Mouse (Mus musculus): ENCODE data around the gene Arhgef17. TPM values are rescaled to one million over a fixed set of nuclear protein-coding genes. Genes with fewer than 3 reads are reported as not detected.
A peak's percentile ranks its signal among the peaks of the same experiment; 100 is the strongest.

The Arhgef17 gene
- polyA plus RNA-seq, 1 experiment from 2014 or later, result 11.0 TPM

DNA sequence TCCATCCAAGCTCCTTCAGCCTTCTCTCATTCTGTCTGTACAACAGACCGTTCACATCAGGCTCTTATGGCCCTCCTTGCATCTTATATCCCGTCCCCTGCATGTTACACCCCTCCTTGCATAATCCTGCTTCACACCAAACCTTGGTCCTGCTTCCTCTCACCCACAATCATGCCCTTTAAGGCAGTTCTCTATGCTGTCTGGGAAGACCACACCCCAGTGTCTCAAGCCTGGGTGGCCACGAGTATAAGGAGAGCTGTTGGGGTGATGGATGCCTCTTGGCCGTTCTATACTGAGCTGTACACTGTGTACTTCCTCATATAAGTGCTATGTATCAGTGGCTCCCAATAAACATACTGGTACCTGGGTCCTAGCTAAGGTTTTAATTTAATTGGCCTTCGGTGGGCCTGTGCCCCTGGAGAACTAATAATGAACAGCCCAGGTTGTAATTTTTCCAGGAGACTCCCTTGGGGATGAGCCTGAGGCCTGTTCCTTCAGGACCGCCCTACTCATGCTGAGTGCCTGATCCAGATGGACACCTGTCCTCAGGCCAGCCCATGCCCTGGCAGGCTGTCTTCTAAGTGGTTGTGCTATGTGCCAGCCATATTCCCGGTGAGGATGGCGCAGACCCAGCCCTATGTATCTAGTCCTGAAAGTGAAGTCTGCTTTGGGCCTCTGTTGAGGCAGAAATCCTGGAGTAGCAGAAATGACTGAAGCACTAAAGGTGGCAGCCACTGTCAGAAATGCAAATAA is 61.9 kb downstream of the Arhgef17 start:
- H3K9ac ChIP-seq, result no peak overlapping the region
- H3K4me2 ChIP-seq (replicated peaks), result no peak overlapping the region
- WGBS, result 87% methylated on average over 8 of the region's 8 CpGs
- no peaks in the 10 kb centered on the region for H3K4me1 ChIP-seq
- no peak for ATAC-seq (ENCODE audit: insufficient number of reproducible peaks, insufficient read depth, low FRiP score, low TSS enrichment)
- no peaks in the 10 kb centered on the region for H3K9me3 ChIP-seq
- peaks cover 37% of the 10 kb centered on the region for H3K36me3 ChIP-seq
- H3K27ac ChIP-seq, result no peak overlapping the region
- H3K4me3 ChIP-seq, result no peak overlapping the region
- no peaks in the 10 kb centered on the region for H3K27me3 ChIP-seq

DNA sequence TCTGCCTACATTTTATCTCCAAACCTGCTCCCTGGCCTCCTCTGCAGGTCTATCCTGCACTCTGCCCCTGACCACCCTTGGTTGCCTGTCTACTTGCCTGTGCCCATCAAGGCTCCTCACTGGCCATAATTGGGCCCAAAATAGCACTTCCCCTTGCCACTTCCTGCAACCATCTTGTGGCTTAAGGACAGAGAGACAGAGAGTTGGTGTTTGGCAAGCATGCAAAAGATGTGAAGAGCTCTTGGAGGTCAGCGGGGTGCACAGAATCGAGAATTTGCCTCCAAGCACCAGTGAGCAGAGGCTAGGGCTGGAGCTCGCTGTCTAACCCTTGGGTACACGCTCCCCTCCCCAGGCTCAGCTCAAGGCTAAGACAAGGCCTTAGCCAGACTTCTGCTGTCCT is 63.4 kb downstream of the Arhgef17 start:
- Histone ChIP-seq H3K4me1 (no peaks in the 10 kb centered on the region), H3K27me3 (no peaks in the 10 kb centered on the region), H3K27ac (no peak overlapping the region), H3K9ac (no peak overlapping the region), H3K36me3 (peaks cover 23% of the 10 kb centered on the region), H3K4me2 (replicated peaks) (no peak overlapping the region), H3K4me3 (no peak overlapping the region), H3K9me3 (no peaks in the 10 kb centered on the region)
- 66% methylated on average over 4 of the region's 4 CpGs for WGBS
- ATAC-seq (ENCODE audit: insufficient number of reproducible peaks, insufficient read depth, low FRiP score, low TSS enrichment), result no peak

DNA sequence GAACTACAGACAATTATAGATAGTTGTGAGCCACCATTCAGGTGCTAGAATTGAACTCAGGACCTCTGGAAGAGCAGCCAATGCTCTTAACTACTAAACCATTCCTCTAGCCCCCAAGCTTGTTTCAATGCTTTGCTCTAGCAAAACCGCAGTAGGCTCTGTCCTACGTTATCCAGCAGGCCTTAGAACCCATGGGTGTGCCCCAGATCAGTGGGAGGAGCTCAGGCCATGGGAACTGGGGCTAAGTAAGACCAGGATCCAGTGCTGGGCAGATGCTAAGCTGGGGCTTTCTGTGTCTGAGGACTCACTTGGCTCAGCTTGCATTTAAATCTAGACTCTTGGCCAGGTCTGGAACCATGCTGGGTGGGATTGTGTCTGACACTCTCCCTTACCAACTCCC is 64.3 kb downstream of the Arhgef17 start:
- no peaks in the 10 kb centered on the region for H3K27me3 ChIP-seq

DNA sequence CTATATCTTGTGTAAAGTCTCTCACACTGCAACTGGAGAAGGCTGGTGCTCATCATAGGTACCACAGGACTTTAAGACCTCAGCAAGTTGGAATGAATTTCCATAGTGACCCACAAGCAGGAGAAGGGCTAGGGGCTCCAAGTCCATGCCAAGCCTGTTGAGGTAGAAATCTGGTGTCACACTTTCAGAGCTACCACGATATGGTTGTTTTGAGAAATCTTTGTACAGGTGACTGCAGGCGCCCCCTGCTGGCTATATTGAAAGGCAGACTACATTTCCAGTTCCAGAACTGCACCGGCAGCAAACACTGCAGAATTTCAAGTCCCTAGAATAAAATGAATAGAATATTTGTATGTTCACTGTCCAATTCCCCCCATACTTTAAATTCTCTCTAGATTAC is 65.2 kb downstream of the Arhgef17 start:
- Histone ChIP-seq H3K27ac (no peak overlapping the region), H3K9ac (no peak overlapping the region), H3K9me3 (no peaks in the 10 kb centered on the region), H3K27me3 (no peaks in the 10 kb centered on the region; the same call in 1 of the 2 replicates), H3K36me3 (peaks cover 5% of the 10 kb centered on the region; the same call in 1 of the 2 replicates), H3K4me1 (peaks cover 11% of the 10 kb centered on the region; the same call in 1 of the 2 replicates), H3K4me3 (no peak overlapping the region), H3K4me2 (replicated peaks) (no peak overlapping the region)
- no peak for ATAC-seq (ENCODE audit: insufficient number of reproducible peaks, insufficient read depth, low FRiP score, low TSS enrichment)
- WGBS, result 11% methylated on average over 3 of the region's 3 CpGs

More for the DNA sequence above, 64.3 kb downstream of the Arhgef17 start:
- no peak overlapping the region for H3K27ac ChIP-seq
- WGBS, result 58% methylated on average over 2 of the region's 2 CpGs
- H3K4me1 ChIP-seq, result peaks cover 2% of the 10 kb centered on the region; the same call in 1 of the 2 replicates
- no peak overlapping the region for H3K4me3 ChIP-seq
- H3K36me3 ChIP-seq, result peaks cover 13% of the 10 kb centered on the region
- H3K9ac ChIP-seq, result no peak overlapping the region
- H3K4me2 ChIP-seq (replicated peaks), result no peak overlapping the region
- ATAC-seq (ENCODE audit: insufficient number of reproducible peaks, insufficient read depth, low FRiP score, low TSS enrichment), result no peak
- H3K9me3 ChIP-seq, result no peaks in the 10 kb centered on the region

DNA sequence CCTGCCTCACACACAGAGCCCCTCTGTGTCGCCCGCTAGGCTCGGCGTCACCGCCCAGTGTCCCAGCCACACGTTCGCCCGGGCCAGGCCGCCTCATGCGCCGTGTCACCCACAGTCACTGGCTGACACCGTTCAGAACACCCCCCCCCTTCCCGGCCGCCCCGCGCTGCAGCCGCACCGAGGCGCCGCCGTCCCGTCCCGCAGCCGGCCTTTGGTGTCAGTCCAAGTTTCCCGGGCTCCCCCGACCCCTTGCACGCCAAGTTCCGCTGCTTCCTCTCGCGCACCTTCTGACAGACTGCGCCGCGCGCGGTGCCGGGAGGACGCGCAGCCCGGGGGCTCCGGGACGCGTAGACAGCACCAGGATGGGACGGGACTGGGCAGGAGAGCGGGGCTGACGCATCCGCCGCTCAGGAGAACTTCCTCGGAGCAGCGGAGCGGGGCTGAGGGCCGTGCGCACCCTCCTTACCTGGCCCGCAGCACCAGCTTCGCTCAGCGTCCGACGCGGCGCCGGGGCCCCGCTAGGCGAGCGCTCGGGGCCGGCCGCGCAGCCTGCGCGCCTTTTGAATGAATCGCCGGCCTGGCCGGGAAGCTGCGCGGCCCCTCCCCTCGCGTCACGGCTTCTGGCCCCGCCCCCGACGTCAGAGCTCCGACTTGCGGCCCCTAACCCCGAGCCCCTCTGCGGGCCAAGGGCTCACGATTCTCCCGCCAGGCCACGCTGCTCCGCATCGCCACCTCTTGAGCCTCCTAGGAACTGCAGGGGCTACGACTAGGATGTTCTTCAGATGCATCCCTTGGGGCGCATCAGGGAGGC is 68.9 kb downstream of the Arhgef17 start, which contains the start of gene Relt:
Relt (minus strand) TSS at position 619 of the 811 bp plus-strand sequence.
- Histone ChIP-seq H3K27ac (peak within 1 kb of the TSS; percentile 43; the same call in 1 of the 2 replicates), H3K4me1 (peaks cover 21% of the 10 kb centered on the region), H3K9me3 (no peaks in the 10 kb centered on the region), H3K4me2 (replicated peaks) (peak within 1 kb of the TSS; percentile 98), H3K4me3 (peak within 1 kb of the TSS; percentile 70), H3K9ac (peak within 1 kb of the TSS; percentile 61), H3K36me3 (no peaks in the 10 kb centered on the region), H3K27me3 (no peaks in the 10 kb centered on the region; the same call in 1 of the 2 replicates)
- ATAC-seq (ENCODE audit: insufficient number of reproducible peaks, insufficient read depth, low FRiP score, low TSS enrichment), result peak; percentile 84
- WGBS, result under 1% methylated on average over 84 of the region's 91 CpGs

DNA sequence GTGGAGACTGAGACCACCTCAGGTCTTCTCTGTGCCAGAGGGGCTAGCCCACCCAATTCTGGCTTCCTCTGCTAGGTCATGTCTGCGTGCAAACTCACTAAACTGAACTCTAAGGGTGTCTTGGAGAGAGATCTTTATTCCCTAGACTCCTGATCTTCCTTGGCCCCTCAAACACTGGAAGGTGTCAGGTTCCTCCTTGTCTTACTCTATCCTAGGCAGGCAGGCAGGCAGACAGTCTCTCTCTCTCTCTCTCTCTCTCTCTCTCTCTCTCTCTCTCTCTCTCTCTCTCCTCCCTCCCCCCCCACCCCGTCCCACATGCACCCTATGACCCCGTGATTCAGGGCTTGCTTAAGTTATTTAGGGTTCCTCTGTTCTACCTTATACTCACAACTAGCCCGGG is 69.6 kb downstream of the Arhgef17 start:
- no peaks in the 10 kb centered on the region; the same call in 1 of the 2 replicates for H3K27me3 ChIP-seq
- ATAC-seq (ENCODE audit: insufficient number of reproducible peaks, insufficient read depth, low FRiP score, low TSS enrichment), result peak; percentile 1; the same call in 1 of the 2 replicates
- H3K4me2 ChIP-seq (replicated peaks), result peak overlapping the region; percentile 98
- peak overlapping the region; percentile 61 for H3K9ac ChIP-seq
- H3K36me3 ChIP-seq, result no peaks in the 10 kb centered on the region
- H3K4me1 ChIP-seq, result peaks cover 26% of the 10 kb centered on the region
- WGBS, result 5% methylated on average over 4 of the region's 4 CpGs
- no peak overlapping the region for H3K27ac ChIP-seq
- H3K9me3 ChIP-seq, result no peaks in the 10 kb centered on the region
- H3K4me3 ChIP-seq, result peak overlapping the region; percentile 70

DNA sequence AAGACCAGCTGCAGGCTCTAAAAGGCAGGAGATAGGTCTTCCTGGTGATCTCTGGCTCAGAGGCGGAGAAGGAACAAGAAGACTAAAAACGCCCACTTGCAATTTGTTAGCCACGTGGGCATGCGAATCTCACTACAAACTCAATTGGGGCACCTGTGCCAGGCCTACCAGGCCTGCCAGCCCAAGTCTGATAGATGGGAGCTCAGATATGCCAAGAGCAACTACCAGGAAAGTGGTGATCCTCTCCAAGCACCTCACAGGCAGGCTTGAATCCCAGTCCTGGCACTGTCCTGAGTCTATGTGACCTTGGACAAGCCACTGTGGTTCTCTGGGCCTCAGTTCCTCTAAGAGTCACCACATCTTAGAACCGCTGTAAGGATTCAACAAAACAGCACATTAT is 70.7 kb downstream of the Arhgef17 start:
- H3K27me3 ChIP-seq, result no peaks in the 10 kb centered on the region; the same call in 1 of the 2 replicates
- H3K4me2 ChIP-seq (replicated peaks), result no peak overlapping the region
- H3K4me1 ChIP-seq, result peaks cover 31% of the 10 kb centered on the region
- H3K9me3 ChIP-seq, result no peaks in the 10 kb centered on the region
- no peak overlapping the region for H3K27ac ChIP-seq
- ATAC-seq (ENCODE audit: insufficient number of reproducible peaks, insufficient read depth, low FRiP score, low TSS enrichment), result no peak
- H3K4me3 ChIP-seq, result no peak overlapping the region
- no peaks in the 10 kb centered on the region for H3K36me3 ChIP-seq
- 90% methylated on average over 5 of the region's 5 CpGs for WGBS
- no peak overlapping the region for H3K9ac ChIP-seq

DNA sequence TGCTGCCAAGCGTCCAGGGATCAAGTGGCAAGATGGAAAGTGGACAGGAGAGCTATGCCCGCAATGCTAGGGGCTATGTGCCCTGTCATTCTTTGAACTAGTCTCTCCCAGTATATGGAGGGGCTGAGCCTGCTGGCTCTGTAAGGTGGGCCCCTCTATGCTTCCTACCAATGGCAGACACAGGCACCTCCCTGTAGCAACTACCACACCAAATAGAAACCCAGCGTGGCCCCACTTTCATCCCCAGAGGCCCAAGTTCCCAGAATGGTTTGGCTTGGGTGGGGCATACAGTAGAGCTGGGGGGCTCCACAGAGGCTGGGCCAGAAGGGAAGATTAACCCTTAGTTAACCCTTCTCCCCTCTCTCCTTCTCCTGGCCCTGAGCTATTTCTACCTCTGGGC is 71.5 kb downstream of the Arhgef17 start:
- Histone ChIP-seq H3K4me3 (no peak overlapping the region), H3K27me3 (no peaks in the 10 kb centered on the region; the same call in 1 of the 2 replicates), H3K27ac (no peak overlapping the region), H3K9ac (no peak overlapping the region), H3K4me1 (peaks cover 38% of the 10 kb centered on the region), H3K9me3 (no peaks in the 10 kb centered on the region), H3K4me2 (replicated peaks) (no peak overlapping the region), H3K36me3 (no peaks in the 10 kb centered on the region)
- no peak for ATAC-seq (ENCODE audit: insufficient number of reproducible peaks, insufficient read depth, low FRiP score, low TSS enrichment)
- WGBS, result 75% methylated on average over 3 of the region's 3 CpGs

DNA sequence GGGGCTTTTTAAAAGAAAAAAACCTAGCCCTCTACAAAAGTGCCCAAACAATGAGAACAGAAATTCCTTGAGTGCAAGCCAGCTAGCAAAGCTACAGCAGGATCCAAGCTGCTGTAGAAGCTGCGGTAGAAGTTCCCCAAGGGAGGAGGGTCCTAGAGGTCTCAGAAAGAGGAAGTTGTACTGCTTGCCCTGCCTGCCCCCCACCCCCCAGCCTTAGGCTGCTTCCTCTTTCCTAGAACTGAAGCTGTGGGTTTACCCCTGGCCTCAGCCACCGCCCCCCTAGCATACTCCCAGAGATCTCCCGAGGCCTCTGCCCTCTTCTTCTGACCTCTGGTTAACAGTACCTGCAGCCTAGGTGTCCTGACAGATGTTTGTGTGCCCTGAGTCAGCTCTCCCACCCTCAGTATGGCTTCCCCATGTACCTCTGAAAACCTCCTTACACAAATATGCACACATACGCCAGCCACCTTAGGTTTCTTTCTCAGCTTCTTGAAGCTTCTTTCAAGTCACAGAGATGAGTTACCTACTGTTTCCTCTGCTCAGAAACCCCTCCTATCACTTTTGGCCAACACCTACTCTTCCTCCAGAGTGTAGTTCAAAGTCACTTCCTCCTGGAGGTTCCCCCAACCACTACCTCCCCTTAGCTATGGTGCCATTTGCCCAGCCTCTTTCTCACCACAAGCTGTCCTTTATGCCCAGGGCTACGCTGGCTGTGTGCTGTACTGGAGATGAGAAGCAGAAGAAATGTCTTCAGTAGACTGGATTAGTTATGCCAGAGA is 75.9 kb downstream of the Arhgef17 start:
- no peak overlapping the region for H3K9ac ChIP-seq

DNA sequence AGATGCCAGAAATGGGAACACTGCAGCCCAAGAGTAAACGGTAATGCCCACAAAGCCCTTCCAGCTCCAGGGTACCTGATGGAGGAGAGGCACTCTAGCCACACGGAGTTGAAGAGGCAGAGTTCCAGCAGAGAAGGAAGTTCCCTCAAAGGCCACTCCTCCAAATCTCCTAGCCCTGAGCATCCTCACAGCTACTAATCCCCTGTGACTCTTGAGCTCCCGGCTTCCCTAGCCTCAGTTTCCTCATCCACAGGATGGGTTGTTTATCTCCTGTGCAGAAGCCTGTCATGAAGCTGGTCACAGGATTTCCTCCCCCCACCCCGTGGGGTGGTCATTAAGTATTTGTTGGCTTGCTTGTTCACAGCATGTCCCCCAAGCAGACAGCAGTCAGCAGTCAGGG is 76.6 kb downstream of the Arhgef17 start:
- ATAC-seq (ENCODE audit: insufficient number of reproducible peaks, insufficient read depth, low FRiP score, low TSS enrichment), result no peak
- 49% methylated on average over 4 of the region's 4 CpGs for WGBS
- no peak overlapping the region for H3K9ac ChIP-seq
- H3K4me3 ChIP-seq, result no peak overlapping the region
- H3K36me3 ChIP-seq, result no peaks in the 10 kb centered on the region
- peaks cover 53% of the 10 kb centered on the region for H3K4me1 ChIP-seq
- no peaks in the 10 kb centered on the region for H3K27me3 ChIP-seq
- H3K9me3 ChIP-seq, result no peaks in the 10 kb centered on the region
- H3K27ac ChIP-seq, result no peak overlapping the region
- no peak overlapping the region for H3K4me2 ChIP-seq (replicated peaks)

More for the DNA sequence above, 75.9 kb downstream of the Arhgef17 start:
- Histone ChIP-seq H3K4me1 (peaks cover 55% of the 10 kb centered on the region), H3K27me3 (no peaks in the 10 kb centered on the region), H3K36me3 (no peaks in the 10 kb centered on the region), H3K4me2 (replicated peaks) (no peak overlapping the region), H3K27ac (no peak overlapping the region), H3K9me3 (no peaks in the 10 kb centered on the region), H3K4me3 (no peak overlapping the region)
- 53% methylated on average over 5 of the region's 5 CpGs for WGBS
- ATAC-seq (ENCODE audit: insufficient number of reproducible peaks, insufficient read depth, low FRiP score, low TSS enrichment), result no peak

DNA sequence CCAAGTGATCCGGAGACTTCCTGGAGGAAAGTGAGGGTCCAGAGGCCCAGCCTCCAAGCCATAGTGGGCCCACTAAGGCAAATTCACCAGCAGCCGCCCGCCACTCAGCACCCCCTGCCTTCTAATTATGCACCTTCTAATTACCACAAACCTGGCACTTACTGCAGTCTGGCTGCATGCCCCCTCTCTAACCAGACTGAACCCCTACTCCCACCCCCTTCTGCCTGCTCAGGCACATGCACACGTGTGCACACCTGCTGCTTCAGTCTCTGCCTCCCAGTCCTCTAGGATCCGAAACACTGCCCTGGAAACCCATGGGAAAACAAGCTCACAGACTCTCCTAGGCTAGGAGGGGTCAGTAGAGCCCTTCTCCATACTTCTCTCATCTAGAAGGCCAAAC is 77.0 kb downstream of the Arhgef17 start:
- H3K27ac ChIP-seq, result no peak overlapping the region
- no peak overlapping the region for H3K4me2 ChIP-seq (replicated peaks)
- no peaks in the 10 kb centered on the region for H3K36me3 ChIP-seq
- H3K4me1 ChIP-seq, result peaks cover 52% of the 10 kb centered on the region
- WGBS, result 56% methylated on average over 5 of the region's 5 CpGs
- H3K27me3 ChIP-seq, result no peaks in the 10 kb centered on the region
- H3K9ac ChIP-seq, result no peak overlapping the region
- ATAC-seq (ENCODE audit: insufficient number of reproducible peaks, insufficient read depth, low FRiP score, low TSS enrichment), result no peak
- H3K9me3 ChIP-seq, result no peaks in the 10 kb centered on the region
- no peak overlapping the region for H3K4me3 ChIP-seq
